Mouse (Mus musculus): ENCODE measurements around the gene Rsbn1.

DNA sequence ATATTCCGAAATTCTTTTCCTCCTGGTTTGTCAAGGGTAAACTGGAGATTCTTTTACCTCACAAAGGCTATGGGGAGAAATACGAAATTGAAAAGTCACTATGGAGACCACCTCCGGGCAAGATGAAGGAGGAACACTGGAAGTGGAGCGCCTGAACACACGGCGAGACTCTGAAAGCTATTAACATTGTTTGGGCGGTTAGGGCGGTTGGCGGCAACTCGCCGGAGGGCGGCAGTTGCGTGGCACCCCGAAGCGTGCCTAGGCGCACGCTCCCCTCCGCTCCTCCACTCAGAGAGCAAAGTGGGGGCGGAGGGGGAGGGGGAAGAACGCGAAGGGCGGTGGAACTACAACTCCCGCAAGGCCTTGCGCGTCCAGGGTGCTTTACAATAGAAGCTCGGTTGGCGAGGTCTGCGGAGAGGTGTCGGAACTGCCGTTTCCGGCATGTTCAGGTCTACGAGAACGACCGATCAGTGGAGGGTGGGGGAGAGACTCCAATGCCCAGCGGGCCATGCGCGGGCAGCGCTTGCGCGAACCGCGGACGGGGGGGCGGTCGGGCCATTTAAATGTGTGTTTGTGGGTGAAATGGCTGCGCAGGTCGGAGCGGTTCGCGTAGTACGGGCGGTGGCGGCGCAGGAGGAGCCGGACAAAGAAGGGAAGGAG lies at the start of gene Rsbn1:
- peak; percentile 8; the same call in 1 of the 2 replicates for TF ChIP-seq CTCF (IDR thresholded peaks at IDR 0.05; ENCODE audit: borderline replicate concordance, extremely low read depth, insufficient read depth, insufficient read length)
- TF ChIP-seq POLR2A (IDR thresholded peaks at IDR 0.05; ENCODE audit: borderline replicate concordance, extremely low read depth, insufficient read depth, insufficient read length, poor library complexity, severe bottlenecking), result peak; percentile 45; the same call in 1 of the 2 replicates
